Mouse (Mus musculus) midbrain, embryonic 10.5 days (tissue): ENCODE data around the gene Nkx2-1. TPM values are rescaled to one million over a fixed set of nuclear protein-coding genes. Genes with fewer than 3 reads are reported as not detected.

Source experiments
- DNase-seq: peaks from one replicate; pipeline ENCODE4 v3.0.0-alpha.2; 2017; ENCODE audit warnings: low spot score
- H3K27ac ChIP-seq: fragments of 300-500 bp; sonication (generic); replicated peaks from 2 replicates; pipeline ENCODE4 v1.5.1; 2016; ENCODE audit warnings: mild to moderate bottlenecking
- H3K27me3 ChIP-seq: fragments of 300-500 bp; sonication (generic); 2 replicates; pipeline ENCODE4 v1.6.1; 2016; ENCODE audit warnings: low read depth, mild to moderate bottlenecking; ENCODE audit not compliant: poor library complexity, severe bottlenecking
- H3K36me3 ChIP-seq: fragments of 300-500 bp; sonication (generic); 2 replicates; pipeline ENCODE4 v1.6.1; 2016; ENCODE audit warnings: mild to moderate bottlenecking, moderate library complexity
- H3K4me1 ChIP-seq: fragments of 300-500 bp; sonication (generic); 2 replicates; pipeline ENCODE4 v1.6.1; 2016
- H3K4me3 ChIP-seq: fragments of 300-500 bp; sonication (generic); 2 replicates; pipeline ENCODE4 v1.5.1; 2016; ENCODE audit warnings: mild to moderate bottlenecking, moderate library complexity
- H3K9me3 ChIP-seq: fragments of 300-500 bp; sonication (generic); replicated peaks from 2 replicates; pipeline ENCODE4 v1.6.1; 2016; ENCODE audit warnings: mild to moderate bottlenecking
- WGBS: fragments of 180-500 bp; shearing (Covaris S2); methylation state at CpG from one replicate; pipeline ENCODE4 v1.1.7; 2016; 5-methylcytosine and 5-hydroxymethylcytosine counted together
- polyA plus RNA-seq: library from polyadenylated mRNA; unstranded; fragments of >200 nt; fragmentation: Nextera tagmentation; extraction: Ambion mirVana; gene quantifications from 2 replicates; pipeline ENCODE4 v1.2.1, GENCODE M21; 2016

Gene Nkx2-1
- 9.1 and 9.4 TPM in 2 replicates for polyA plus RNA-seq

DNA sequence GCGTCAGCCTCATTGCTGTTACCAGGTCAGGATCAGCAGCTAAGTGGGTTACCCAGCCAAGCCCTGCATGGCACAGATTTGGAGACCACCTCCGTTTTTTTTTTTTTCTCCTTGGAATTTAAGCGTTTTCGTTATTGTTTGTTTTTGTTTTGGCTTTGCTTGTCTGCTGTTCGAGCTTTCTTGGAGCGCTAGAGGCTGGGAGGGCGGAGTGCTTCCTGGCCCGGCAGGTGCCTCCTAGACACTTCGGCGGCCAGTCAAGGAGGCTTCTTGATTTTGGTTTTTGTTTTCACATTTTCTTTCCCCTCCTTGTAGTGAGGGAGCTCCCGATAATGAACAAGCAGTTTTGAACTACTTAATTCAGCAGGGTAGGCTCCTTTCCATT lies at the start of gene Nkx2-1:
Gene Nkx2-1, minus strand, starts transcription at position 25 of the 382 bp plus-strand sequence.
- Histone ChIP-seq H3K4me1 (peaks cover 30% of the 10 kb centered on the region), H3K36me3 (no peaks in the 10 kb centered on the region), H3K9me3 (no peaks in the 10 kb centered on the region), H3K27me3 (peaks cover 100% of the 10 kb centered on the region), H3K27ac (peak within 1 kb of the TSS; percentile 82), H3K4me3 (peak within 1 kb of the TSS; percentile 47)
- DNase-seq: no peak
- under 1% methylated on average over 11 of the region's 11 CpGs for WGBS

GRCm38 (mm10) chr12:56541068-56541467 lies 4.4 kb upstream of the Nkx2-1 start:
- Histone ChIP-seq H3K4me3 (0 out of 2 replicates have a peak overlapping the region, but pooled peaks have one; percentile 20), H3K27ac (no peak overlapping the region), H3K4me1 (peaks cover 6% of the 10 kb centered on the region), H3K36me3 (no peaks in the 10 kb centered on the region), H3K27me3 (peaks cover 82% of the 10 kb centered on the region), H3K9me3 (no peaks in the 10 kb centered on the region)
- 2% methylated on average over 14 of the region's 14 CpGs for WGBS
- peak; percentile 83 for DNase-seq

GRCm38 (mm10) chr12:56540591-56540990 lies 3.9 kb upstream of the Nkx2-1 start:
- no peaks in the 10 kb centered on the region for H3K36me3 ChIP-seq
- H3K27me3 ChIP-seq: peaks cover 87% of the 10 kb centered on the region
- H3K27ac ChIP-seq: no peak overlapping the region
- peak; percentile 23 for DNase-seq
- peaks cover 11% of the 10 kb centered on the region for H3K4me1 ChIP-seq
- no peaks in the 10 kb centered on the region for H3K9me3 ChIP-seq
- 0 out of 2 replicates have a peak overlapping the region, but pooled peaks have one; percentile 20 for H3K4me3 ChIP-seq
- WGBS: 3% methylated on average over 10 of the region's 10 CpGs

DNA sequence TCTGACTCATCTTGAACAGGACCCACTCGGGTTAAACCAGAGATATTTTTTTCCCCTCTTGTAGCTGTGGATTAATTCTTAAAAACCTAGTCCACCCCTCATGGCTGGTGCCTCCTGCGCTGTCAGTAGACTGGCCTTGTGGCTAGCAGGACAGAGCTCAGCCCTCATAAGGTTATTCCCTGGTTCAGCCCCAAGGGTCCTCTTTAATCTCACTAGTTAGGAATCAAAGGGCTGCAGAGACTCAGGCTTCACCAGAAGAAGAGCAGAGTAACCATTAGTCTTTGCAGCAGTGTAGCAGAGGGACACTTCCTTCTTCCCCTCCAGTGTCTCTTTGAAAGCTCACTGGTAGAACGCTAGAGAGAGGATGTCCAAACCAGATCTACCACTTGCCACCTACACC lies 1.9 kb upstream of the Nkx2-1 start:
- Histone ChIP-seq H3K4me1 (peaks cover 24% of the 10 kb centered on the region), H3K27me3 (peaks cover 100% of the 10 kb centered on the region), H3K4me3 (no peak overlapping the region), H3K9me3 (no peaks in the 10 kb centered on the region), H3K27ac (no peak overlapping the region), H3K36me3 (no peaks in the 10 kb centered on the region)
- WGBS: 1% methylated on average over 3 of the region's 3 CpGs
- peak; percentile 32 for DNase-seq

DNA sequence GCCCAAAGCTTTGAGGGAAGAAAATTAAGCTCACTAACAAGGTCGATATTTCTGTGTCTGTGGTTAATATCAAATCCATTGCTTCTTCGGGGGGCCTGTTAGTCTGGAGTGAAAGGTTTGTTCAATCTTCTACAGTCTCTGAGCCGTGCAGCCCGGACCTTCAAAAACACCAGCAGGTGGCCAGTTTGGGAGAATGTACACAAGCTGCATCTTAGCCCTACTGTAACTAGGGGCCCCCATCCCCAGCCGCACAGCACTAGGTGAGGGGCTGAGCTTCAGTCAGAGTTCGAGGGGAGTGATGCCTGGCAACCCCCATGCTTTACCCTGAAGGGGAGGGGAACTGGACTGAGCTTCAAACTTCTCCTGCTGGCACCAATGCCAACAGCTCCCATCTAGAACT lies 1.2 kb upstream of the Nkx2-1 start:
- Histone ChIP-seq H3K9me3 (no peaks in the 10 kb centered on the region), H3K4me3 (0 out of 2 replicates have a peak overlapping the region, but pooled peaks have one; percentile 47), H3K4me1 (peaks cover 29% of the 10 kb centered on the region), H3K36me3 (no peaks in the 10 kb centered on the region), H3K27ac (no peak overlapping the region), H3K27me3 (peaks cover 100% of the 10 kb centered on the region)
- peak; percentile 36 for DNase-seq
- 2% methylated on average over 6 of the region's 6 CpGs for WGBS

GRCm38 (mm10) chr12:56537342-56537741 lies 634 bp upstream of the Nkx2-1 start:
- peaks cover 30% of the 10 kb centered on the region for H3K4me1 ChIP-seq
- no peaks in the 10 kb centered on the region for H3K9me3 ChIP-seq
- H3K36me3 ChIP-seq: no peaks in the 10 kb centered on the region
- WGBS: under 1% methylated on average over 19 of the region's 19 CpGs
- H3K4me3 ChIP-seq: peak overlapping the region; percentile 47
- peak; percentile 51 for DNase-seq
- H3K27me3 ChIP-seq: peaks cover 100% of the 10 kb centered on the region
- 0 out of 2 replicates have a peak overlapping the region, but pooled peaks have one; percentile 9 for H3K27ac ChIP-seq

DNA sequence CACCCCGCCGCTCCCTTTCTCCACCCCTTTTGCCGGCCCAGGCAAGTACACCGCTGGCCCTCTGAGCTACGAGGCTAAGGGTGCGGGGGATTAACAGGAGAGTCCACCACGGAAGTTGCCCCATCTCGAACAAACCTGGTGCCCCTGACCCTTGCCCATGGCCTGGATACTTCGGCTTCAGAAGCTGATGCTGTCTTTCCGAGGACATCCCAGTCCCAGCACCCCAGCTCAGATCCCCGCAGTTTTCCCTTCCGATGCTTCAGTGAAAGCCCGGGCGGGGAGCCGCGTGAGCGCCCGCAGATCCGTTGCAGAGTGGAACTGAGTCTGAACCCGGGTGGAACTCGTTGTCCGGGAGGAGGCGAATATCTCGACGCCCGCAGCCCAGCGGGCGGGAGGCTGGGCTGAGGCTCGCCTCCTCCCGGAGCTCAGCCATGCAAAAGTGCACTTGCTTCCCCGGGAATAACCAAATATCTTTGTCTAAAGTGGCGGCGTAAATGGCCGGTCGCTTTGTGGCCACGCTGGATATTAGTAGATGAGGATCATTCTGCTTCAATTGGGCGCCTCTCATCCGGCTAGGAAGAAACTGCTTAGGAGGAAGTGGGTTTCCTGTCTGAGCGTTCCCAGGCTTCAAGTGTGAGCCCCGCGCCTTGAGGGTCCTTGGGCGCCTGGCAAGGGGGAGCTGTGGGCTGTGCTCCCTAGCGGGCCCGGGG lies 379 bp downstream of the Nkx2-1 start:
- Histone ChIP-seq H3K36me3 (no peaks in the 10 kb centered on the region), H3K27ac (peak overlapping the region; percentile 82), H3K9me3 (no peaks in the 10 kb centered on the region), H3K4me1 (peaks cover 30% of the 10 kb centered on the region), H3K4me3 (peak overlapping the region; percentile 47), H3K27me3 (peaks cover 100% of the 10 kb centered on the region)
- DNase-seq: peak; percentile 66
- 1% methylated on average over 44 of the region's 44 CpGs for WGBS

DNA sequence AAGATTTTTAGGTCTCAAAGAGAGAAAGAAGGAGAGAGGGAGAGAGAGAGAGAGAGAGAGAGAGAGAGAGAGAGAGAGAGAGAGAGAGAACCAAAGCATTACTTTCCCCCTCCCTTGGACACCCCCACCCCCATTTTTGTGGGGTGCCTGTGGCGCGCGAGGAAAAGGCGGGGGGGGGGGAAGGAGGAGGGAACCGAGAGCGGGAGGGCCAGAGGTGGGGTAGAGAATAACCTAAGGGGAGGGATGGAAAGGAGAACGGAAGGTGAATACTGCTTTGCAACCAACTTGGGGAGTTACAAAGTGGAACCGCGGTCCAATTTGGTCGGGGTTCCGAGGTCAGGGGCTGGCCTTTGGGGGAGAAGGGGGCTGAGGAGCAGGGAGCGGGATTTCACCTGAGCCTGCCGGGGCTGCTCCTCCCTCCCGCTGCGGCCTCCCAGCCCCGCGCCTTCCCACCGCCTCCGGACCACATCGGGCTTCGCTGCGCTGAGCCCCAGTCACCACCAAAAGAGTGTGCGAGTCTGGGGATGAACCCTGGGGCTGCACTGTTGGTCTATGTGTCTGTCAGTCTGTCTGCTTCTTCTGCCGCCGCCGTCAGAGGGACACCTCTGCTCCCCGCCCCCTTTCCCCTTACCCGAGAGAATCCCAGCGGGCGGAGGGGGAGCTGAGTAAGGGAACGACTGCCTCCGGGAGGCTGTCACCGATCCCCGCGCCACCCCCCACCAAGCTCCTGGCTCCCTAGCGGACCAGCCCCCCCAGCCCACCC lies 1.1 kb downstream of the Nkx2-1 start:
- 0% methylated on average over 33 of the region's 36 CpGs for WGBS
- H3K9me3 ChIP-seq: no peaks in the 10 kb centered on the region
- H3K4me3 ChIP-seq: peak overlapping the region; percentile 47
- DNase-seq: no peak
- peaks cover 100% of the 10 kb centered on the region for H3K27me3 ChIP-seq
- H3K4me1 ChIP-seq: peaks cover 30% of the 10 kb centered on the region
- H3K27ac ChIP-seq: peak overlapping the region; percentile 82
- H3K36me3 ChIP-seq: no peaks in the 10 kb centered on the region

DNA sequence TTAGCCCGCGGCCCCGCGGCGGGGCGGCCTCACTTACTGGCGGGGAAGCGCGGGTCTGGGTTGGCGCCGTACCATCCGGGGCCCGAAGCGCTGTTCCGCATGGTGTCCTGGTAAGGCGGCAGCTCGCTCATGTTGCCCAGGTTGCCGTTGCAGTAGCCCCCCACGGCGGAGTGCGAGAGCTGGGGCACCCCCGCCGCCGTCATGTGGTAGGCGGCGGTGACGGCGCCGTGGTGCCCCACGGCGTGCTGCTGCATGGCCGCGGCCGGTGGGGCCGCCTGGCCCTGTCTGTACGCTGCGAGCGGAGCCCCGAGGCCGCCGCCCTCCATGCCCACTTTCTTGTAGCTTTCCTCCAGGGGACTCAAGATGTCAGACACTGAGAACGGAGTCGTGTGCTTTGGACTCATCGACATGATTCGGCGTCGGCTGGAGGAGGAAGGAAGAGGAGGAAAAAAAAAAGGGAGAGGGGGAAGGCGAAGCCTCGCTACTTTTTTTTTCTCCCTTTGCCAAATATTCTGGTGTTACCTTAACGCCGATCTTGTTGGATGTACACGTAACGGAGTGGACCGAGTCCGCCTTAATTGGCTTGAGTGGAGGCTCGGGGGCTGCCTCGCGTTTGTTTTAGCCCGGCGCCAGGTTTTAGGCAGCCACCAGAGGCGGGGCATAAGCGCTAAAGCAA lies 1.9 kb downstream of the Nkx2-1 start:
- peaks cover 30% of the 10 kb centered on the region for H3K4me1 ChIP-seq
- DNase-seq: peak; percentile 62
- H3K27me3 ChIP-seq: peaks cover 100% of the 10 kb centered on the region
- H3K27ac ChIP-seq: peak overlapping the region; percentile 82
- H3K36me3 ChIP-seq: no peaks in the 10 kb centered on the region
- under 1% methylated on average over 62 of the region's 62 CpGs for WGBS
- H3K4me3 ChIP-seq: peak overlapping the region; percentile 47
- no peaks in the 10 kb centered on the region for H3K9me3 ChIP-seq

- under 1% methylated on average over 24 of the region's 24 CpGs for WGBS
- H3K27ac ChIP-seq: peak overlapping the region; percentile 82
- H3K4me3 ChIP-seq: peak overlapping the region; percentile 47
These were observed 2.4 kb downstream of the Nkx2-1 start for GRCm38 (mm10) chr12:56534311-56534650.

DNA sequence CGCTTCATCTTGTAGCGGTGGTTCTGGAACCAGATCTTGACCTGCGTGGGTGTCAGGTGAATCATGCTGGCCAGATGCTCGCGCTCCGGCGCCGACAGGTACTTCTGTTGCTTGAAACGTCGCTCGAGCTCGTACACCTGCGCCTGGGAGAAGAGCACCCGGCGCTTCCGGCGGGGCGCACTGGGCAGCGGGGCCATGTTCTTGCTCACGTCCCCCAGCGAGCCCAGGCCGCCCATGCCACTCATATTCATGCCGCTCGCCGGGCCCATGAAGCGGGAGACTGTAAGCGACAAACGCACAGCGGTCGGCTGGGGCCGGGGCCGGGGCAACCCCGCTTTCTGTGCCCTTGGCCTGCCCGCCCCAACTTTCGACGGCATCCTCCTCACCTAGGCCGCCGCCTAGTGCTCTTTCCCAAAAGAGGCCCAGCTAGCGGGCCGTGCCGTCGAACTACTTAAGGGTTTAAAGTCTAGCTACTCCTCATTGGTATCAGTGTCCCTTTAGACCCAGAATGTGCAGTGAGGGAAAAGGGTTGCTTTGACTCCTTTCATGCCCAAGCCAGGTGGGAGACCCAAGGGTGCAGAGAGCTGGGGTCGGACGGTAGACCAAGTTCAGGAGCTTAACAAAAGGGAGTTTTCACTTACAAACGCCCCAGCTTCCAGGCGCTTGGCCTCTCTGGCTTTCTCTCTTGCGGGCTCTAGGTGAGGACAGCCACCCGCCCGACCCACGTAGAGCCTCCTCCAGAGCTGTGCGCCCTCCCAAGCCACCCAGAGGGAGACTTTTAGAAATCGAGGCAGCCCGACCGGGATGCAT lies 3.0 kb downstream of the Nkx2-1 start:
- 1% methylated on average over 54 of the region's 54 CpGs for WGBS
- H3K4me1 ChIP-seq: peaks cover 33% of the 10 kb centered on the region
- peak overlapping the region; percentile 47 for H3K4me3 ChIP-seq
- no peaks in the 10 kb centered on the region for H3K36me3 ChIP-seq
- peaks cover 100% of the 10 kb centered on the region for H3K27me3 ChIP-seq
- DNase-seq: peak; percentile 63
- H3K27ac ChIP-seq: peak overlapping the region; percentile 82
- no peaks in the 10 kb centered on the region for H3K9me3 ChIP-seq

More at GRCm38 (mm10) chr12:56534311-56534650, 2.4 kb downstream of the Nkx2-1 start:
- no peaks in the 10 kb centered on the region for H3K9me3 ChIP-seq
- no peaks in the 10 kb centered on the region for H3K36me3 ChIP-seq
- H3K4me1 ChIP-seq: peaks cover 31% of the 10 kb centered on the region
- peak; percentile 64 for DNase-seq
- H3K27me3 ChIP-seq: peaks cover 100% of the 10 kb centered on the region

DNA sequence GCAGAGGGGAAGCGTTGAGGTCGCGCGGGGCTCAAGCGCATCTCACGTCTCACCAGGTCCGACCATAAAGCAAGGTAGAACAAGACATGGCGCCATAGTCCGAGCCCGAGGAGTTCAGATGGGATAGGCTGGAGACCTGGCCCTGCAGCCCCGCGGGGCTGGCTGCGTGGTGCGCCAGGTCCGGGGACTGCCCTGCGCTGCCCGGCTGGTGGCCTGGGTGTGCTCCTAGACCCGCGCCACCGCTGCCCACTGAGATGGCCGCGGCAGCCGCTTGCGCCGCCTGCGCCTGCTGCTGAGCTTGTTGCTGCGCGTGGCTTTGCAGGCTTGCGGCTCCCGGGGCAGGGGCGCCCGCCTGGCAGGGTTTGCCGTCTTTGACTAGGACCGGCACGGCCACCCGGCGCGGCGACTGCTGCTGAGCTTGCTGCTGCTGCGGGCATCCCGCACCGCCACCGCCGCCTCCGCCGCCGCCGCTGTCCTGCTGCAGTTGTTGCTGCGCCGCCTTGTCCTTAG lies 3.7 kb downstream of the Nkx2-1 start:
- H3K27ac ChIP-seq: peak overlapping the region; percentile 82
- under 1% methylated on average over 50 of the region's 50 CpGs for WGBS

More for the DNA sequence above, 3.7 kb downstream of the Nkx2-1 start:
- DNase-seq: peak; percentile 70
- H3K4me1 ChIP-seq: peaks cover 33% of the 10 kb centered on the region
- H3K36me3 ChIP-seq: no peaks in the 10 kb centered on the region
- H3K9me3 ChIP-seq: no peaks in the 10 kb centered on the region
- peaks cover 100% of the 10 kb centered on the region for H3K27me3 ChIP-seq
- peak overlapping the region; percentile 47 for H3K4me3 ChIP-seq
